Mouse (Mus musculus) liver, postnatal 0 days (tissue): ENCODE data around the gene Nrxn1.

Experiments used
- CTCF ChIP-seq: sonication (generic); IDR thresholded peaks from 2 replicates; pipeline ENCODE4 v1.5.1; 2016; ENCODE audit warnings: antibody characterized with exemption, low read depth
- EP300 ChIP-seq: IDR thresholded peaks from 2 replicates; pipeline ENCODE4 v1.6.1; 2016; ENCODE audit warnings: antibody characterized with exemption, low read depth, mild to moderate bottlenecking

GRCm38 (mm10) chr17:90362169-90362568 lies 730.7 kb downstream of the Nrxn1 start:
- TF ChIP-seq EP300 (no peak), CTCF (no peak)
